Mouse (Mus musculus) gastrocnemius, adult 8-10 months (tissue): ENCODE measurements around the gene Max. TPM values are rescaled to one million over a fixed set of nuclear protein-coding genes. Genes with fewer than 3 reads are reported as not detected.

ENCODE experiments used
- DNase-seq, 2 experiments: peaks; one replicate each; pipeline ENCODE4 v3.0.0; 2022; ENCODE audit warnings: low spot score in 2 of 2
- total RNA-seq, 4 experiments: library from RNA; stranded (reverse); gene quantifications; 2 replicates each; pipeline ENCODE4 v1.2.4; 2022

Max gene
- total RNA-seq, 4 experiments from 2014 or later = 27.0 to 40.6 (median 31.6) TPM

DNA sequence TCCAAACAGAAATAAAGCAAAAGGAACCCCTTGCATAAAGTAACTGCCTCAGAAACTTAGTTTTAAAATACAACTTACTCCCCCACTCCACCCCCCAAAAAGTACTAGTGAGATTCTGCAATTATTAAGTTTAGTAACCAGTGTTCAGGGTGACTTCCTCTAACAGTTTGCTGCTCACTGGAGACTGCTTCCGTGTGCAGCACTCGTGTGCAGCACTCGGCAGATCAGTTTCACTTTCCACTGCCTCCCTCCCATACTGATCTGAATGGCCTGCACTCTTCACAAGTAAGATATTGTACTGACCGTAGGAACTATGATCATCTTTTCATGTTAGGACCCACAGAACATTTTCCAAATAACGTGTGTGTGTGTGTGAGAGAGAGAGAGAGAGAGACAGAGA lies 4.3 kb downstream of the Max start:
- DNase-seq = no peak

DNA sequence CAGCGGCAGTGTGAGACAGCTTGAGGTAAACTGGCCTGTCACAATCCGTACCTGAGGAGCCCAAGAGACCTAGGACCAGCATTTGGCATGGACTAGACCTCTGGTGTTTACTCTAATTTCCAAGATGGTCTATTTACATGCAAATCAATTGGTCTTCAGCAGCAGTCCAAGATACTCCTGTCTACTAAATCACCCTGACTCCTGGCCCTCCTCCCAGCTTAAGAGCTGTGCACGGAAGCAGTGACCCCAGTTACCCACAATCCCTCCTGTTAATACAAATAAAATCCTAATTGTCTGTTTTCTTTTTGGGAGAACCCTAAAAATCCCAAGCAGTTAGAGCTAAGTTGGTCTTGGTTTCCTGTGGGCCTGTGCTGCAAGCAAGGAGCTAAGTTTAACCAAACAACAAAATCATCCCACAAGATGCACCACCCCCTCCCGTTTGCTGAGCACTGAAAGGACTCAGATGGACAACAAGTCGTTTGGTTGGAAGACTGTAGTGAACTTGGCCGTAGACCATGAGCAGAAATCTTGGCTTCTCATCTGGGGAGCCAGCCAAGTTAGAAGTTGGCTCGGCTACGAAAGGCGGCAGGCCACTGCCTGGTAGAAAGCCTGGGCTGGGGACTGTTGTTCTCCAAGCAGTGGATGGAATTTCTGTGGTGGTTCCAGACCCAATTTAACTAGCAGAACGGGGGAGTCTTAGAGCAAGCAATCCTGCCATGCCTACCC lies 7.1 kb downstream of the Max start:
- peak; percentile 87 to 88 for DNase-seq

- DNase-seq = no peak
Observed at GRCm38 (mm10) chr12:76953750-76954363, 8.1 kb downstream of the Max start.

DNA sequence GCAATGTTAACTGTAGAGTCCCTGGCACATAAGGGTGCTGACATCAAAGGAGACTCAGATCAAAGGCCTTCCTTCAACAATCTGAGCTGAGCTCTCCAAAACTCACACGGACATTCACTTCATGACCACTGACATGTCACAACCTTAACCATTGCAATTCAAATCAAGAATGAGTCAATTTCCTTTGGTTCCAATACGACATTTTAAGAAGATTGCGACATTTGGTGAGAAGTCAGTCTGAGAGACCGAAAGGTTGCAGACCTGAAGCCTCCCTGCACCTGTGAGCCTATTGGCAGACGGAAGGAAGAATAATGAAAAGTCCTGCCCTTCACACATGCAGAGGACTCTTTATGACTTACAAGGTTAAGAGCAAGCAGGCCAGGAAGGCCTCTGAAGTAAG lies 11.7 kb downstream of the Max start:
- no peak for DNase-seq

GRCm38 (mm10) chr12:76948781-76949180 lies 13.2 kb downstream of the Max start:
- no peak for DNase-seq

DNA sequence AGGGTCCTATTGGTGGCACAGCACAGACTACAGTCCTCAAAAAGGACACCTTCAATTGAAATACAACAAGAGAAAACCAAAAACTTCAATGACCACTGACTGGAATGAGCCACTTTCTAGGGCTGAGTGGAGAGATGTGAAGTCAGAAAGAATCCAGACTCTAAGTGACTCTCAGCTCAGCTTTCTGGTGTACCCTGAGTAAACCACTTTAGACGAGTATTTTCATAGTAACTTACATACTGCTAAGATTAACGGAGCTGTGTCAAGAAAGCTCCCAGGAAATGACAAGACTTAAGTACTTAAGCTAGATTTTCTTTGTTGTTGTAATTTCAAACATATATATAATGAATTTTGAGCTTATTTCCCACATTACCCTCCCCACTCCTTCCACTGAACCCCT lies 13.8 kb downstream of the Max start:
- DNase-seq = no peak

GRCm38 (mm10) chr12:76947487-76947886 lies 14.5 kb downstream of the Max start:
- no peak for DNase-seq

- no peak for DNase-seq
Observed at GRCm38 (mm10) chr12:76943466-76943865, 18.5 kb downstream of the Max start.

DNA sequence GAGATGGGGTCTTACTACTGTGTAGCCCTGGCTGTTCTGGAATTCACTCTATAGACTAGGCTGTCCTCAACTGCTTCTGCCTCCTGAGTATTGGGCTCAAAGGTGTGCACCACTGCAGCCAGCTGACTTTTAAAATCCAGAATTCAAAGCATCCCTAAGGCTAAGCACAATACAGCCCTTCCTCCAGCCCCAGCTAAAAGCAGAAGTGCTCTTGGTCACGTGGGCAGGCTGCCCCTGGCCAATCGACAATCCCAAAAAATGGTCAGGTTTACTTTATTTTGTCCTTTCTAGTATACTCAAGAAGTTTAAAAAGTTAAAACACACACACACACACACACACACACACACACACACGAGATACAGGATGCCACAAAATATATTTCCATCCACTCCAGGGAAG lies 19.0 kb downstream of the Max start:
- DNase-seq = no peak

DNA sequence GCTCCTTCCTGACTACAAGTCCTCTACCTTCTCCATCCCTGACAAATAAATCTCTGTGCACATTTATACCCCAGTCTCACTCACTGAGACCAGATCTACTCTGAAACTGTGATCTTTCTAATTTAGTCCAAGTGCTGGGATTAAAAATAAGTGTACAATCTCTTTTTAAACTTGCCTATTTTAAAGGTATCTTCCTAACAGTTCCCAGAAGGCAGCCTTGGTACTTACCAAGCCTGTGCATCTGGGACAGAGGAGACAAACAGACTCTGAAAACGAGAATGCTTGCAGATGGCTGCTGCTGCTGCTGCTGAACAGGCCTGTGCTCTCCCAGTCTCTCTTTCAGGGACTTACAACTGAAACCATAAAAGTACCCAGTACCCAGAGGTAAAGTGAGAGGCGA lies 19.5 kb downstream of the Max start:
- no peak for DNase-seq

- no peak for DNase-seq
Observed at GRCm38 (mm10) chr12:76941524-76941923, 20.5 kb downstream of the Max start.

GRCm38 (mm10) chr12:76938013-76938412 lies 24.0 kb downstream of the Max start:
- DNase-seq = no peak

DNA sequence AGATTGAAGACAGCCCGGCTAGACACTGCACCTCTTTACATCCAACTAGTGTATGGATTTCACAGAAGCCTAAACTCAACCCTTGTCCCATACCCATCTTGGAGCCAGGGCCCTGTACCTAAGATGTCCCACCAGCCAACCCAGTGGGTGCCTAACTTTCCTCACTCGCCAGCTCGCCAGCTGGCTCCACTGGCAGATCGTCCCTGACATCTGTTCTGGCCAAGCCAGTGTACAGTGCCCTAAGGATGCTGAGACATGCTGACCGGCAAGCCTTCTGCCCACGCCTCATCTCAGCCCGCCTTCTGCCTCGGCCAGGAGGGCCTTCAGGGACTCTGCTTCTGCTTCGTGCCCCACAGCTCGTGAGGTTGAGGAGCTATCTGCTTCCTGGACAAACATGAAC lies 25.8 kb downstream of the Max start:
- DNase-seq = no peak

- DNase-seq = no peak
Observed at GRCm38 (mm10) chr12:76934438-76934837, 27.6 kb downstream of the Max start.

GRCm38 (mm10) chr12:76932688-76933060 lies 29.3 kb downstream of the Max start:
- DNase-seq = no peak

- no peak for DNase-seq
Observed at GRCm38 (mm10) chr12:76931739-76932687, 30.0 kb downstream of the Max start.

DNA sequence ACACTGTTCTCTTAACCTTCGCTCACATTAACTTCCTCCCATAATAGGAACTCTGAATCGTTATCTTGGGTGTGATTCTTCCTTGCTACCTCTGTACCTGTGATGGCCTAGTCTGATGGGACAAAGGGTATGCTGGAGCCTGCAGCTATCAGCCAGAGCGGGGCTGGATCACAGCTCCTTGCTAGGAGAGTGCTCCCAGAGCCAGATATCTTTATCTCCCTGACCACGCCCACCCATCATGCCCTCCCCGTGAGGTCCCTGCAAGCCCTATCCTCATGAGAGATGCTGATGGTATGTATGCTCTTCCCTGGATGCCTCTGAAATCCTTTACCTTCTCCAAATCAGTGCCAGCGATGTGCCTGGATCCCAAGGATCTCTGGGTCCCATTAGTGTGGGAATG lies 31.8 kb downstream of the Max start:
- DNase-seq = no peak

DNA sequence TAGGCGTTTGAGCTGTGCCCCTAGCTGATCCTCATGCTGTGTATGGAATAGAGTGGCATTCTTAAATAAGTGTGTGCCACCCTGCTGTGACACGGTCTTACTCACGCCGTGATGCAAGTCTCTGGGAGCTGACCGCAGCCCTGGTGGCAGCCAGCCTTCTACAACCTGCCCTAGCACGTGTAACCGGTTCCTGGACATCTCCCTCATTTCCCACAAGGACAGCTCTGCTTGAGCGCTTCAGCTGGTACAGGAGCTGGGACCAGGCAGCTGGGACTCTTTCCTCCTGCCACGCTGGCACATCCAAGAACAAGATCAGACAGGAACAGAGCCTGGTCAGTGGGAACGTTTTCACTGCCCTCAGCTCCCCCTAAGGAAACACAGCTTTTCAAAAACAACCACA lies 34.5 kb downstream of the Max start:
- DNase-seq = no peak

DNA sequence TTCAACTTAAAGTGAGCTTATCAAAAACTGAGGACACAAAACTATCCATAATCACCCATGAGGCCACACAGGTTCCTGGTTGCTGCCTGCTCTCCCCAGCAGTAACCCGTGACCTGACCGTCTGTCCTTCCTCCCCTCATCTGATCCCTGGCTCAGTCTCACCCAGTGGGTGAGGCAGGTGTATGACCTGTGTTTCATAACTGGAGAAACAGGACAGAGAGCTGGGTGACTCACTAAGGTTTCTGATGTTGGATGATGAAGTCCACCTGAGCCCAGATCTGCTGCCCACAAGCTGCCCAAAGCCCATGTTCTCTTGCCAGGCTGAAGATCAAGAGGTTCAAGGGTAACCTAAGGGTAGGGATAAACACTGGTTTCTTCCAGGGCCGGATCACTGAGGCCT lies 35.0 kb downstream of the Max start:
- DNase-seq = no peak

- no peak for DNase-seq
Observed at GRCm38 (mm10) chr12:76926338-76926945, 35.6 kb downstream of the Max start.

DNA sequence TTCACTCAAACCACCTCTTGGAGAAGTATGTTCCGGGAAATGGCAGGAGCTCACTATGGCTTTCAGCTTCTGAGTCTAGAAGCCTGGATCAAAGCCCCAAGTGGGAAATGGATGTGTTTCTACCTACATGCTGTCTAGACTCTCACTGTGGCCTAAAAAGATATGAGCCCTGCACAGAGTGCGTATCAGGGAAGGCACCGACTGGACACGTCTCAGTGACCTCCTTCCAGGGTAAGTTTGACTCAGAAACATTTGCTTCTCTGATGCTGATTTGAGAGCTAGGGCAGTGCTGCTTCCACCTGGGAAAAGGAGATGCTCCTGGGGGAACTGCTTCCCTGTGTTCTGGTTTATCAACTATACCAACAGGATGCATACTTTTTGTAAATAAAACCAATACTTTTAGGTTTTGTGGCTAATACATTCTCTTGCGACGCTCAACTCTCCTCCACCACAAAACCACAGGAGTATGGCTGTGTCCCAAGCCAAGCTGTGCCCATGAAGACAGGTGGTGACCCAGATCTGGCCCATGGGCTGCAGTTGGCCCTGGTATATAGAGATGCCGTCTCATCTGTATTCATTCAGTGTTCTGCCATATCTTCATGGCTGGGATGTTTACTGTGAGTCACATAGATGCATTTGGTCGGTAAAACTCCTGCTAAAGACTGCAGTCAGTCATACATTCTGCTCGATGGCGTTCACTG lies 36.9 kb downstream of the Max start:
- DNase-seq = no peak
